Mouse (Mus musculus) heart, postnatal 0 days (tissue): Measurements from ENCODE around the gene Lcat. TPM values are rescaled to one million over a fixed set of nuclear protein-coding genes. Genes with fewer than 3 reads are reported as not detected.

ENCODE experiments used
- ATAC-seq: fragments of 200-750 bp; cut with Nextera tagmentation; 2 replicates; pipeline ENCODE4 v1.8.0; 2017; ENCODE audit warnings: low read depth, moderate number of reproducible peaks, moderate library complexity; ENCODE audit not compliant: insufficient read depth
- DNase-seq: peaks from one replicate; pipeline ENCODE4 v3.0.0-alpha.2; 2016; ENCODE audit warnings: low spot score
- H3K27ac ChIP-seq: fragments of 300-500 bp; sonication (generic); 2 replicates; pipeline ENCODE4 v1.5.1; 2014; ENCODE audit warnings: low read depth, mild to moderate bottlenecking
- H3K27me3 ChIP-seq: fragments of 300-500 bp; sonication (generic); 2 replicates; pipeline ENCODE4 v1.6.1; 2014; ENCODE audit warnings: low read length, mixed read lengths; ENCODE audit not compliant: control insufficient read depth, insufficient read depth
- H3K36me3 ChIP-seq: fragments of 300-500 bp; sonication (generic); replicated peaks from 2 replicates; pipeline ENCODE4 v1.6.1; 2014; ENCODE audit warnings: low read length, mixed read lengths; ENCODE audit not compliant: control insufficient read depth, insufficient read depth
- H3K4me1 ChIP-seq: fragments of 300-500 bp; sonication (generic); 2 replicates; pipeline ENCODE4 v1.6.1; 2014; ENCODE audit warnings: antibody characterized with exemption; ENCODE audit not compliant: control insufficient read depth, insufficient read depth
- H3K4me2 ChIP-seq: fragments of 300-500 bp; sonication (generic); 2 replicates; pipeline ENCODE4 v1.6.1; 2014; ENCODE audit warnings: low read depth, mild to moderate bottlenecking, low read length, moderate library complexity
- H3K4me3 ChIP-seq: fragments of 300-500 bp; sonication (generic); 2 replicates; pipeline ENCODE4 v1.5.1; 2014; ENCODE audit warnings: low read depth, low read length
- H3K9ac ChIP-seq: fragments of 300-500 bp; sonication (generic); replicated peaks from 2 replicates; pipeline ENCODE4 v1.6.1; 2014; ENCODE audit warnings: low read depth, low read length, mixed read lengths
- H3K9me3 ChIP-seq: fragments of 300-500 bp; sonication (generic); replicated peaks from 2 replicates; pipeline ENCODE4 v1.6.1; 2016; ENCODE audit warnings: low read length; ENCODE audit not compliant: control insufficient read depth
- CTCF ChIP-seq: IDR thresholded peaks from 2 replicates; pipeline ENCODE4 v1.5.1; 2016; ENCODE audit warnings: antibody characterized with exemption, control low read depth, low read depth
- EP300 ChIP-seq: IDR thresholded peaks from 2 replicates; pipeline ENCODE4 v1.6.1; 2016; ENCODE audit warnings: antibody characterized with exemption, low read depth
- WGBS: fragments of 180-500 bp; shearing (Covaris S2); extraction: QIAGEN DNeasy Blood & Tissue Kit; methylation state at CpG from one replicate; pipeline ENCODE4 v1.1.7; 2014; 5-methylcytosine and 5-hydroxymethylcytosine counted together
- polyA plus RNA-seq: library from polyadenylated mRNA; unstranded; fragments of >200 nt; fragmentation: Nextera tagmentation; extraction: Ambion mirVana; gene quantifications from 2 replicates; pipeline ENCODE4 v1.2.1, GENCODE M21; 2015
- total RNA-seq: library from RNA; depleted of rRNA; stranded (reverse); fragments of >200 nt; gene quantifications from 2 replicates; pipeline ENCODE4 v1.2.3, GENCODE M21; 2014; ENCODE audit warnings: low replicate concordance

Gene Lcat
- total and polyA plus RNA-seq, 2 experiments from 2014 or later = 0.51 TPM; not detected in 1

GRCm38 (mm10) chr8:105966692-105967311 is 23.6 kb upstream of the Lcat start:
- Histone ChIP-seq H3K36me3 (no peaks in the 10 kb centered on the region), H3K4me3 (peak overlapping the region; percentile 87), H3K27ac (peak overlapping the region; percentile 95), H3K9ac (no peak overlapping the region), H3K9me3 (no peaks in the 10 kb centered on the region), H3K4me2 (peak overlapping the region; percentile 78), H3K27me3 (no peaks in the 10 kb centered on the region), H3K4me1 (peaks cover 27% of the 10 kb centered on the region)
- 14% methylated on average over 19 of the region's 19 CpGs for WGBS
- DNase-seq = peak; percentile 46
- TF ChIP-seq CTCF (no peak), EP300 (no peak)
- no peak; the same call in 1 of the 2 replicates for ATAC-seq

- WGBS = under 1% methylated on average over 32 of the region's 47 CpGs
- DNase-seq = peak; percentile 88
Measured at GRCm38 (mm10) chr8:105965905-105966341, 22.7 kb upstream of the Lcat start, which contains the start of gene Slc12a4. Gene Slc12a4, minus strand, starts transcription at chr8:105966097.

GRCm38 (mm10) chr8:105965266-105965904 is 22.2 kb upstream of the Lcat start:
- ATAC-seq = peak; percentile 64
- no peaks in the 10 kb centered on the region for H3K9me3 ChIP-seq
- 2% methylated on average over 37 of the region's 40 CpGs for WGBS
- H3K4me3 ChIP-seq = peak overlapping the region; percentile 87
- peaks cover 33% of the 10 kb centered on the region for H3K4me1 ChIP-seq
- DNase-seq = peak; percentile 36
- peak overlapping the region; percentile 77 for H3K9ac ChIP-seq
- H3K27me3 ChIP-seq = no peaks in the 10 kb centered on the region
- peak overlapping the region; percentile 95 for H3K27ac ChIP-seq
- H3K4me2 ChIP-seq = peak overlapping the region; percentile 78
- TF ChIP-seq CTCF (no peak), EP300 (no peak)
- peaks cover 3% of the 10 kb centered on the region for H3K36me3 ChIP-seq

More at GRCm38 (mm10) chr8:105965905-105966341, 22.7 kb upstream of the Lcat start, which contains the start of gene Slc12a4:
- Histone ChIP-seq H3K9ac (peak within 1 kb of the TSS; percentile 77), H3K4me1 (peaks cover 33% of the 10 kb centered on the region), H3K4me3 (peak within 1 kb of the TSS; percentile 87), H3K4me2 (peak within 1 kb of the TSS; percentile 78), H3K36me3 (no peaks in the 10 kb centered on the region), H3K27ac (peak within 1 kb of the TSS; percentile 95), H3K27me3 (no peaks in the 10 kb centered on the region), H3K9me3 (no peaks in the 10 kb centered on the region)
- TF ChIP-seq EP300 (0 out of 2 replicates have a peak, but pooled peaks have one; percentile 44), CTCF (no peak)
- ATAC-seq = peak; percentile 91

GRCm38 (mm10) chr8:105964506-105965265 is 21.5 kb upstream of the Lcat start:
- Histone ChIP-seq H3K4me1 (peaks cover 33% of the 10 kb centered on the region), H3K27me3 (no peaks in the 10 kb centered on the region), H3K9ac (peak overlapping the region; percentile 77), H3K27ac (peak overlapping the region; percentile 95), H3K9me3 (no peaks in the 10 kb centered on the region), H3K4me2 (peak overlapping the region; percentile 78), H3K4me3 (peak overlapping the region; percentile 87), H3K36me3 (peaks cover 10% of the 10 kb centered on the region)
- 35% methylated on average over 12 of the region's 12 CpGs for WGBS
- ATAC-seq (no peak), DNase-seq (no peak)
- TF ChIP-seq EP300 (no peak), CTCF (no peak)

DNA sequence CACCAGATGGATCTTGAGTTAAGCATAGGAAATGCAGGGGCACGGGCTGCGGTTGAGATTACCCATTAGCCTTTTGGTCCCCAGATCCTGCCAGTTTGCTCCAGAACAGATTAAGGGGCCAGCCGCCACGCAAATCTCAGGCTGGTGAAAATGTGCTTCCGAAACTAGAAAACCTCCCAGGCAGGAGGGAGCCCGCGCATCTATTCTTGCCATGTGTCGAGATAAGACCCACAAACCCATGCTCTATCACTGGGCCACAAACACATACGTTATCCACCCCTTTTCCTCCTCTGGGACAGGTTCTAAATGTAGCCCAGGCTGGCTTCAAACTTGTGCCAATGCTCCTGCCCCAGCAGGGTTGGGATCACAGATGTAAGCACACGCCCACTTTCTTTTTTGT is 18.4 kb upstream of the Lcat start:
- ATAC-seq (no peak), DNase-seq (no peak)
- Histone ChIP-seq H3K27ac (no peak overlapping the region), H3K4me1 (peaks cover 35% of the 10 kb centered on the region), H3K9me3 (no peaks in the 10 kb centered on the region), H3K4me3 (no peak overlapping the region), H3K4me2 (no peak overlapping the region), H3K36me3 (peaks cover 31% of the 10 kb centered on the region), H3K9ac (no peak overlapping the region), H3K27me3 (no peaks in the 10 kb centered on the region)
- TF ChIP-seq EP300 (no peak), CTCF (no peak)
- 66% methylated on average over 10 of the region's 10 CpGs for WGBS
